Mouse (Mus musculus): ENCODE data around the gene Srbd1.

- TF ChIP-seq CTCF (IDR thresholded peaks at IDR 0.05; ENCODE audit: insufficient read depth, low read length) (no peak), POLR2A (IDR thresholded peaks at IDR 0.05; ENCODE audit: borderline replicate concordance, extremely low read depth, low read depth, low read length) (no peak)
Measured at GRCm38 (mm10) chr17:86019793-86020192, 125.2 kb downstream of the Srbd1 start.
